Comparison of ENCODE assay signal across 14 mouse cellular contexts in genomic region chr7:80030987-80031386, GRCm38 (mm10).
"Had no signal": no experiment of that assay in that cellular context is flagged by ENCODE, and none has a peak within 500 bp of the region (broad histone marks: within the 10 kb centered on the region; RNA-seq: fewer than 3 reads in every experiment).

No protein-coding gene starts in this region.

- H3K9me3 ChIP-seq: kidney, embryonic 15.5 days; limb, embryonic 13.5 days; liver, embryonic 15.5 days; megakaryocyte, embryonic 14.5 days; midbrain, embryonic 12.5 days had no signal

- H3K27ac ChIP-seq: limb, embryonic 13.5 days had no signal

- H3K36me3 ChIP-seq: limb, embryonic 13.5 days; liver, embryonic 15.5 days had no signal

- H3K4me3 ChIP-seq: kidney, embryonic 15.5 days; limb, embryonic 13.5 days; liver, embryonic 15.5 days; midbrain, embryonic 12.5 days had no signal

- ATAC-seq: midbrain, embryonic 16.5 days had no signal

- H3K27me3 ChIP-seq: kidney, embryonic 15.5 days; limb, embryonic 13.5 days; megakaryocyte, embryonic 14.5 days; midbrain, embryonic 12.5 days had no signal

- DNase-seq: kidney, adult 18-20 months; kidney, postnatal 25 days; layer of hippocampus, adult 9-11 months; layer of hippocampus, postnatal 36 days; lung, embryonic 14.5 days; lung, postnatal 10 days; lung, postnatal 4 days; right cerebral cortex, postnatal 14 days had no signal

- H3K9ac ChIP-seq: kidney, embryonic 15.5 days; limb, embryonic 13.5 days; liver, embryonic 15.5 days; lung, embryonic 14.5 days; midbrain, embryonic 12.5 days had no signal

- H3K4me2 ChIP-seq: kidney, embryonic 15.5 days; liver, embryonic 15.5 days; lung, embryonic 14.5 days; midbrain, embryonic 12.5 days had no signal
